Mouse (Mus musculus): ENCODE results near the gene Apoa4. TPM values are rescaled to one million over a fixed set of nuclear protein-coding genes. Genes with fewer than 3 reads are reported as not detected.
A peak's percentile ranks its signal among the peaks of the same experiment; 100 is the strongest.

Gene Apoa4
- polyA plus RNA-seq, 1 experiment from 2014 or later: not detected

DNA sequence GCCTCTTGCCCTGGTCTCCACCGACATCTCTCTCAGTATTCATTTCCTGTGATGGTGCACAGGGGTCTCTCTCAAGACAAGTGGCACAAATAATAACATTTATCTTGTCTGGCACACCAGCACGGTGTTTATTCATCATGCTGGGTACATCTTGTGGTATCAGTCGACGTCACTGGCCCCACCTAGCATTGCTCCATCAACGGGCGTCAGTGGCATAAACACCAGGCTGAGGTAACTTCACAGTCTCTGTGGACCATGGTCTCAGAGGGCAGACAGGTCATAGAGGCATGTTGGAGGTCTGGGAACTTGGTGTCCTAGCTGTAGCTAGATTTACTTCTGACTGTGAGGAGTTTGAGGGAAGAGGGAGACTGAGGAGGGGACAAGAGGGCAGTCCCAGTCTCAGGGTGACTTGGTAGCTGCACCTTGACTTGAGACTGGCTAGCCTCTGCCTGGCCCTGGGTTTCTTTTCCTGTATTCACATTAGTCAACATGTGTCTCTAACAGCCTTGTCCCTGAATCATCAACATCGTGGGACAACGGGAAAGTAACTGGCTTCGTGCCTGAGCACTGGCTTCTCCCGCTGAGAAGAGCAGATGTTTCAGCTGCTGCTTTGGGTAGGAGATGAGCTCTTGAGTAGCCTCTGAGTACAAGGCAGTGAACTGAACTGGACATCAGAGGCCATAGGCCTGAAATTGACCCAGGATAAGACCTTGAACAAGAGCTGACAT lies 16.3 kb downstream of the Apoa4 start:
- Histone ChIP-seq H3K36me3 (ENCODE audit: control insufficient read depth, insufficient read depth, low read length) (no peaks in the 10 kb centered on the region), H3K27me3 (ENCODE audit: control insufficient read depth, insufficient read depth, low read length) (peaks cover 5% of the 10 kb centered on the region; the same call in 1 of the 2 replicates)
- 90% methylated on average over 10 of the region's 10 CpGs for WGBS

GRCm38 (mm10) chr9:46257546-46257945 lies 17.1 kb downstream of the Apoa4 start:
- H3K9me3 ChIP-seq (ENCODE audit: control insufficient read depth, low read length): no peaks in the 10 kb centered on the region
- no peak overlapping the region for H3K27ac ChIP-seq (ENCODE audit: low read depth, low read length)
- H3K36me3 ChIP-seq (ENCODE audit: control insufficient read depth, insufficient read depth, low read length): no peaks in the 10 kb centered on the region
- no peak overlapping the region for H3K4me2 ChIP-seq
- 91% methylated on average over 3 of the region's 3 CpGs for WGBS
- H3K4me1 ChIP-seq (ENCODE audit: control insufficient read depth, insufficient read depth, low read length): no peaks in the 10 kb centered on the region; the same call in 1 of the 2 replicates
- ATAC-seq (ENCODE audit: low FRiP score): no peak
- peak; percentile 75 for DNase-seq (ENCODE audit: low spot score, missing footprints)
- no peak overlapping the region for H3K4me3 ChIP-seq (ENCODE audit: low read depth, low read length)
- peaks cover 5% of the 10 kb centered on the region; the same call in 1 of the 2 replicates for H3K27me3 ChIP-seq (ENCODE audit: control insufficient read depth, insufficient read depth, low read length)
- H3K9ac ChIP-seq (ENCODE audit: low read length): no peak overlapping the region

More for the DNA sequence above, 16.3 kb downstream of the Apoa4 start:
- H3K4me2 ChIP-seq: no peak overlapping the region
- ATAC-seq (ENCODE audit: low FRiP score): no peak
- H3K27ac ChIP-seq (ENCODE audit: low read depth, low read length): no peak overlapping the region
- peak; percentile 47 for DNase-seq (ENCODE audit: low spot score, missing footprints)
- no peaks in the 10 kb centered on the region for H3K9me3 ChIP-seq (ENCODE audit: control insufficient read depth, low read length)
- no peak overlapping the region for H3K9ac ChIP-seq (ENCODE audit: low read length)
- no peak overlapping the region for H3K4me3 ChIP-seq (ENCODE audit: low read depth, low read length)
- H3K4me1 ChIP-seq (ENCODE audit: control insufficient read depth, insufficient read depth, low read length): no peaks in the 10 kb centered on the region; the same call in 1 of the 2 replicates

GRCm38 (mm10) chr9:46259111-46259510 lies 18.6 kb downstream of the Apoa4 start:
- Histone ChIP-seq H3K4me2 (no peak overlapping the region), H3K9me3 (ENCODE audit: control insufficient read depth, low read length) (no peaks in the 10 kb centered on the region), H3K27me3 (ENCODE audit: control insufficient read depth, insufficient read depth, low read length) (no peaks in the 10 kb centered on the region; the same call in 1 of the 2 replicates), H3K9ac (ENCODE audit: low read length) (no peak overlapping the region), H3K36me3 (ENCODE audit: control insufficient read depth, insufficient read depth, low read length) (no peaks in the 10 kb centered on the region), H3K4me1 (ENCODE audit: control insufficient read depth, insufficient read depth, low read length) (no peaks in the 10 kb centered on the region; the same call in 1 of the 2 replicates), H3K4me3 (ENCODE audit: low read depth, low read length) (no peak overlapping the region), H3K27ac (ENCODE audit: low read depth, low read length) (no peak overlapping the region)
- 87% methylated on average over 6 of the region's 6 CpGs for WGBS
- peak; percentile 51 for DNase-seq (ENCODE audit: low spot score, missing footprints)
- no peak for ATAC-seq (ENCODE audit: low FRiP score)

- Histone ChIP-seq H3K9ac (ENCODE audit: low read length) (no peak overlapping the region), H3K36me3 (ENCODE audit: control insufficient read depth, insufficient read depth, low read length) (no peaks in the 10 kb centered on the region)
Measured at GRCm38 (mm10) chr9:46261131-46261530, 20.6 kb downstream of the Apoa4 start.

DNA sequence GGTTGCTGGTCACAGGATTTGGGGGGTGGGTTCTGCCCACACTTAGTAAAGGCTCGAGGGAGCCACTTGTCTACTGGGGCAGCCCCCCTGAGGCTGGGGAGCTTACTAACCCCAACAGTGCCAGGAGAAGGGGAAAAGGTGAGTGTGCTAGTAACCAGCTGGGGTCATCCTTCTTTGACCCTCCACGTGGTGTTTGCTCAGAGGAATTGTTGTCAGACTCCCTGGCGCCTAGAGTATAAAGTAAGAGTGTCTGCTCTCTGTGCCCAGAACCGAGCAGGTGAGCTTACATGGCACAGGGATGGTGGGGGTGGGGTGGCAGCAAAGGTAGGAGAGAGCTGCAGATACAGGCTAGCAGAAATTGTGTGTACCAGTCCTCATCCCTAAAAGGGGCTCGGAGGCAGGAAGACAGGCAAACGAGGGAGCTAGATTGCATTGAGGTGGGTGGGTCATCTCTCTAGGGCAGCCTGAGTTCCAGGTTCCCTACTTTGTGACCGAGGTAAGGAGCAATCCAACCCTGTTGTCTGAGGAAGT lies 27.9 kb downstream of the Apoa4 start, which contains the start of gene Apoa5:
Gene Apoa5, plus strand, starts transcription at position 291 of the 531 bp plus-strand sequence.
- ATAC-seq (ENCODE audit: low FRiP score) (no peak), DNase-seq (ENCODE audit: low spot score, missing footprints) (no peak)
- Histone ChIP-seq H3K9ac (ENCODE audit: low read length) (no peak within 1 kb of the TSS), H3K36me3 (ENCODE audit: control insufficient read depth, insufficient read depth, low read length) (no peaks in the 10 kb centered on the region), H3K27ac (ENCODE audit: low read depth, low read length) (no peak within 1 kb of the TSS), H3K4me1 (ENCODE audit: control insufficient read depth, insufficient read depth, low read length) (peaks cover under 1% of the 10 kb centered on the region), H3K27me3 (ENCODE audit: control insufficient read depth, insufficient read depth, low read length) (peaks cover 3% of the 10 kb centered on the region), H3K4me2 (no peak within 1 kb of the TSS), H3K9me3 (ENCODE audit: control insufficient read depth, low read length) (no peaks in the 10 kb centered on the region), H3K4me3 (ENCODE audit: low read depth, low read length) (no peak within 1 kb of the TSS)
- 61% methylated on average over 7 of the region's 7 CpGs for whole genome bisulfite sequencing

More at GRCm38 (mm10) chr9:46261131-46261530, 20.6 kb downstream of the Apoa4 start:
- 88% methylated on average over 7 of the region's 7 CpGs for WGBS
- no peaks in the 10 kb centered on the region for H3K9me3 ChIP-seq (ENCODE audit: control insufficient read depth, low read length)
- H3K4me2 ChIP-seq: no peak overlapping the region
- no peak for ATAC-seq (ENCODE audit: low FRiP score)
- no peaks in the 10 kb centered on the region; the same call in 1 of the 2 replicates for H3K27me3 ChIP-seq (ENCODE audit: control insufficient read depth, insufficient read depth, low read length)
- no peak overlapping the region for H3K4me3 ChIP-seq (ENCODE audit: low read depth, low read length)
- no peak for DNase-seq (ENCODE audit: low spot score, missing footprints)
- H3K27ac ChIP-seq (ENCODE audit: low read depth, low read length): no peak overlapping the region
- no peaks in the 10 kb centered on the region for H3K4me1 ChIP-seq (ENCODE audit: control insufficient read depth, insufficient read depth, low read length)

- Histone ChIP-seq H3K4me3 (ENCODE audit: low read depth, low read length) (no peak overlapping the region), H3K9me3 (ENCODE audit: control insufficient read depth, low read length) (no peaks in the 10 kb centered on the region), H3K36me3 (ENCODE audit: control insufficient read depth, insufficient read depth, low read length) (no peaks in the 10 kb centered on the region), H3K27ac (ENCODE audit: low read depth, low read length) (no peak overlapping the region), H3K4me2 (no peak overlapping the region), H3K27me3 (ENCODE audit: control insufficient read depth, insufficient read depth, low read length) (peaks cover 3% of the 10 kb centered on the region), H3K9ac (ENCODE audit: low read length) (no peak overlapping the region), H3K4me1 (ENCODE audit: control insufficient read depth, insufficient read depth, low read length) (peaks cover 6% of the 10 kb centered on the region)
- WGBS: 91% methylated on average over 5 of the region's 5 CpGs
- DNase-seq (ENCODE audit: low spot score, missing footprints): no peak
- no peak for ATAC-seq (ENCODE audit: low FRiP score)
Measured at GRCm38 (mm10) chr9:46269125-46269524, 28.6 kb downstream of the Apoa4 start.

GRCm38 (mm10) chr9:46270782-46271181 lies 30.3 kb downstream of the Apoa4 start:
- H3K9ac ChIP-seq (ENCODE audit: low read length): no peak overlapping the region
- no peaks in the 10 kb centered on the region for H3K9me3 ChIP-seq (ENCODE audit: control insufficient read depth, low read length)
- ATAC-seq (ENCODE audit: low FRiP score) (no peak), DNase-seq (ENCODE audit: low spot score, missing footprints) (no peak)
- H3K27ac ChIP-seq (ENCODE audit: low read depth, low read length): no peak overlapping the region
- H3K4me2 ChIP-seq: no peak overlapping the region
- peaks cover 6% of the 10 kb centered on the region for H3K4me1 ChIP-seq (ENCODE audit: control insufficient read depth, insufficient read depth, low read length)
- no peak overlapping the region for H3K4me3 ChIP-seq (ENCODE audit: low read depth, low read length)
- H3K36me3 ChIP-seq (ENCODE audit: control insufficient read depth, insufficient read depth, low read length): peaks cover 5% of the 10 kb centered on the region
- WGBS: 92% methylated on average over 4 of the region's 4 CpGs
- peaks cover 3% of the 10 kb centered on the region for H3K27me3 ChIP-seq (ENCODE audit: control insufficient read depth, insufficient read depth, low read length)

GRCm38 (mm10) chr9:46272070-46272469 lies 31.6 kb downstream of the Apoa4 start:
- DNase-seq (ENCODE audit: low spot score, missing footprints) (no peak), ATAC-seq (ENCODE audit: low FRiP score) (no peak)
- WGBS: 85% methylated on average over 9 of the region's 9 CpGs
- Histone ChIP-seq H3K36me3 (ENCODE audit: control insufficient read depth, insufficient read depth, low read length) (peaks cover 13% of the 10 kb centered on the region), H3K9ac (ENCODE audit: low read length) (no peak overlapping the region), H3K4me2 (no peak overlapping the region), H3K4me1 (ENCODE audit: control insufficient read depth, insufficient read depth, low read length) (peaks cover 6% of the 10 kb centered on the region), H3K4me3 (ENCODE audit: low read depth, low read length) (no peak overlapping the region), H3K27ac (ENCODE audit: low read depth, low read length) (no peak overlapping the region), H3K9me3 (ENCODE audit: control insufficient read depth, low read length) (no peaks in the 10 kb centered on the region), H3K27me3 (ENCODE audit: control insufficient read depth, insufficient read depth, low read length) (peaks cover 3% of the 10 kb centered on the region)

All from midbrain, embryonic 11.5 days (tissue).